Mouse (Mus musculus): ENCODE measurements at regions not wholly inside any gene's neighbourhood (a gene's known extent, or its start where the extent isn't known, plus 50 kb on each side); places are given as distances from the start of the nearest gene placed in this dataset.

GRCm38 (mm10) chr16:93182656-93183055 is 356.7 kb upstream of the Runx1 start:
- no peak for DNase-seq

- no peak for DNase-seq
These were observed 355.5 kb upstream of the Runx1 start for GRCm38 (mm10) chr16:93181497-93181896.

DNA sequence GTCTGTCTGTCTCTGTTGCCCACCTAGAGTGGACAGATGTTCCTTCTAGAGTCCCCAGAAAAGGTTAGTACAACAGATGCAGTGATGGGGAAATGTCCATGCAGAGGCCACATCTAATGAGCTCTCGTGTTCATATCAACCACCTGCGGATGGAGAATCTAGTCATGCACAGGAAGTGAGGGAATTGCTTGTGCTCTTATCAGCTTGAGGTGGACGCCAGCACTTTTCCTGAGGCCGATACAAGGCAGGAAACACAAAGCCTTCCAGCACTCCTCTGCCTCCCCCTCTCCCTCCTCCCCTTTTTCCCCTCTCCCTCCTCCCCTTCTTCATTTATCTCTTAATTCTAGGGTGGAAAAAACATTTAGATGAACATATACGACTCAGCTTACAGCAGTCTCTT is 354.3 kb upstream of the Runx1 start:
- DNase-seq: no peak

DNA sequence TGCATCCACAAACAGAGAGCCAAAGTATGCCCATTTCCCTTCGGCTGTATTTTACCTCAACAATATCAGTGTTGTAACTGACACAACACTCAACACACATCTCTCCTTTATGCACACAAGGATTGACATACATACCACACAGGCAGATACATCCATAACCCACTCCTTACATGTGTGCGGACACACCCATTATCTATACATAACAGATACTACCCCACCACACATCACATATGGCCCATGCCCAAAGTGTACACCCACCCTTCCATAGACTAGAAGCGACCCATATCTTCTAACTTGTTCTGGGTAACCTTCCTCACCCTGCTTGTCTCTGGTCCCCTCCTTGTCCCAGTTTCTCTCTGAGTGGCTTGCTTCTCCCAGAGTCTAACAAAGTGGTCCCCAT is 340.7 kb upstream of the Runx1 start:
- DNase-seq: no peak

DNA sequence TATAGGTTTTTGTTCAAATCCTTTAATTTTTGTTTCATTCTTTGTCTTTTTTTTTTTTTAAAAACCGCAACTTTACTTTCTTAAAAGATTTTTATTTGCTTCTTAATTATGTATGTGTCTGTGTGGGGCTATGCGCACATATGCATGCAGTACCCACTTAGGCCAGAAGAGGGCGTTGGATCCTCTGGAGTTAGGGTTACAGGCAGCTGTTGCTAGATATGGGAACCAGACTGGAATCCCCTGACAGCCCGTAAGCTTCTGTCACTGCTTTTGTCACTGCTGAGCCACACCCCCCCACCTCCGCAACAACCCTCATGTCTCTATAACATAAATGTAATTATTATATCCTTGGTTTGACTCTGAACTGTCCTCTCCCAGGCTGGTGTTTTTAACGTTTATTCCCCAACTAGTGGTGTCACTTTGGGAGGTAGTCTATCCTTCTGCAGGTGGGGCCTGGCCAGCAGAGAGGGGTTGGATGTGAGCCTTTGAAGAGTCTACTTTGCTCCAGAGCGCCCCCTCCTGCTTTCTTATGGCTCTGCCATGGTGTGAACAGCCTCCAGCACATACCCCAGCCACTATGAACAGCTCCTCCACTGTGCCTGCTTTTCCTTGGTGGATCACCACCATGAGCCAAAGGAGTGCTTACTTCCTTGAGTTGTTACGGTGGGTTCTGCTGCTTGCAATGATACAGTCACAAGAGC is 332.7 kb upstream of the Runx1 start:
- no peak for DNase-seq

- DNase-seq: no peak
These were observed 327.8 kb upstream of the Runx1 start for GRCm38 (mm10) chr16:93153545-93154329.

DNA sequence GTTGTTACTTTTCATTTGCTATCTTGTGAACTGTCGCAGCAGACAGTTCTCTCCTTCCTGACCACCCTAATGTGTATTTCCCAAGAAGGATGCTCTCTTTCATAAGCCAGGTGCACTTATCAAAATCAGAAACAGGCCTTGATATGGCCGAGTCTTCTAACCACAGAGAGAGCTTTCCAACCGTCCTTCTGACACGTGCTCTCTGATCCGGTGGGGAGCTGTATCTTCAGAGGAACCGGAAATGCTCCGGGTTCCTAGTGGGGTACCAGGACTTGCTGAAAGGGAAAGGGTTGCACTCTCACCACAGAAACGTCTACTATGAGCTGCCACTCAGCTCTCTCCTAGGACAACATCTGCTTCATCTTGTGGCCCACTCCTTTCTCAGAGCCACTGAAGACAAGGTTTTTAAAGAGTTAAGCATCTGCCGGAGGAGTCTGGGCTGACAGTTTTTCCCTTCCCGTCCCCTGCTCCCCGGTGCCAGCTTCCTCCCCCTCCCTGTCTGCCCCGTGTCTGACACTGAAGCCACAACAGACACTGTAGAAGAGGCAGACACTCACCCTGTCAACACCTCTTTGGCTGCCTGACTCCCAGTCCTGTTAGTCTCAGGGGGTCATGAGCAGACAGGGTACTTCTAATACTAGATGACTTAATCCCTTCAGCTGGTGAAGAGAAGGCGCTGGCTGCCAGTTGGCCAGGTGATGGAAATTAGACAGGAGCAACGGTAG is 327.0 kb upstream of the Runx1 start:
- DNase-seq: peak; percentile 36 to 59

GRCm38 (mm10) chr16:93152057-93152456 is 326.1 kb upstream of the Runx1 start:
- DNase-seq: no peak

DNA sequence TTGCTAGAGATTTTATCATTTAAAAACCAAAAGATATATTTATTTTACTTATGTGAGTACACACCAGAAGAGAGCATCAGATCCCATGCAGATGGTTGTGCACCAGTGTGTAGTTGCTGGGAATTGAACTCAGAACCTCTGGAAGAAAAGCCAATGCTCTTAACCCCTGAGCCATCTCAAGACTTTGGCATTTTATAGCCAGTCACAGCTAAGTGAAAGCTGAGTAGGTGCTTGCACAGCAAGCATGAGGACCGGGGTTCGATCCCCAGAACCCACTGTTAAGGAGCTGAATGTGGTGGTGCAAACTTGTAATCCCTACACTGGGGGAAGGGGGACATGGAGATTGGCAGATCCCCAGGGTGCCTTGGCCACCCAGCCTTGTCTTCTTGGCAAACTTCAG is 325.7 kb upstream of the Runx1 start:
- no peak for DNase-seq

DNA sequence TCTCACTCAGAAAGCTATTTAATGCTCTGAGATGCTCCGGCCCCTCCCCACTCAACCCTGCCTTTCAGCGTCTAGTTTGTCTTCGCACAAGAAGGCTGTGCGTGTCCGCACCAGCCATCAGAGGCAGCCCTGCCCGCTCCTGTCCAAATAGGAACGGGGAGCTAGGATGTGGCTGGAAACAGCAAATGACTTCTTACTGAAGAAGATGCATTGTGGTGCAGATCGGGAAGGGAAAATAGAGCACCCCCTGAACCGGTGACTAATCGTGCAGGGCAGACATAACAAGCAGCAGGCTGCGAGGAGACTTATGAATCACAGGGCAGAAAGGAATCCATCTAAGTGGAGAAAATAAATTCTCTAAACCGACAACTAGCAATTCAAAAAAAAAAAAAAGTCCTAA is 324.5 kb upstream of the Runx1 start:
- DNase-seq: peak in 1 of 2 experiments; percentile 33

DNA sequence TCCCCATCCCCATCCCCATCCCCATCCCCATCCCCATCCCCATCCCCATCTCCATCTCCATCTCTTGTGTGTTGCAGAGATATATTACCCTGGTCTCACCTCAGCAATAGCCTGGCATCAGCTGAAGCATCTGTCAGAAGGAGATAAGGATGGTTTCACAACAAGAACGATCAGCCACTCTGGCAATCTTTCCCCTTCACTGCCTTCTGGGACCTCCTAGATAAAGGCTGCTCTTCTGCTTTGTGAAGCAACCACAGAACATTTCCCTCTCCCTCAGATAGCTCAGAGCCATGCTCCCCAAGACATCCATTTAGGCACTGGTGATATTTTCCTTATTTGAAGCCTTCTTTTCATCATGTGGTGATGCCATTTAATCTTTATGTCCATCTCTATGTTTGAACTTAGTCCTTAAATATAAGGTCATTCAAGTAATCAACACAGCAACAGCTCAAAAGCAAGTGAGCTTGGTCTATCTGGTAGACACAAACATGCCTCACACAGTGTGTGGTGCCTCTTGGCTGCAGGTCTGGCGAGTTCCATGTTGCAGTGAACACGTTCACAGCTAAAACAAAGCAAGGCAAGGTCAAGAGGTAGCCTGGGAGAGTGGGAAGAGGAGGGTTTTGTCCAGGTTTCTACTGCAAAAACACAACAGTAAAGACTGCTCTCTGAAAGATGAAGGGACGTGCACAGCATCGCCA is 321.7 kb upstream of the Runx1 start:
- no peak for DNase-seq

DNA sequence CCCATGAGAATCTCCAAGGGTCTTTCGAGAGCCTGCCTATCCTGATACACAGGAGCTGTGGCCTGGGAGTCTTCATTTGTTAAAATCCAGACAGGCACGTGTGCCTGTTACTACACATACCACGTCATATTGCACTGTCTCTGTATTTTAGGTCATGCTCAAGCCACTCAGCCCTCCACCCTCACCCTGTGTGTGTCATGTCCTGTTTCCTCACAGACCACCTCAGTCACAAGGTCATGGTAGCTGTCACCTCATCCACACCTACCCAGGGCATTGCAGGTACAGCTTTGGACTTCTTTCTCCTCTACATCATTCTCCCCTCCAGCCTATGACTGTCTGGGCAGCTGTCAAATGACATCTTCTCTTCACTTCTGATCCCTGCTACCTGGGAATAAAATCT is 320.9 kb upstream of the Runx1 start:
- no peak for DNase-seq

DNA sequence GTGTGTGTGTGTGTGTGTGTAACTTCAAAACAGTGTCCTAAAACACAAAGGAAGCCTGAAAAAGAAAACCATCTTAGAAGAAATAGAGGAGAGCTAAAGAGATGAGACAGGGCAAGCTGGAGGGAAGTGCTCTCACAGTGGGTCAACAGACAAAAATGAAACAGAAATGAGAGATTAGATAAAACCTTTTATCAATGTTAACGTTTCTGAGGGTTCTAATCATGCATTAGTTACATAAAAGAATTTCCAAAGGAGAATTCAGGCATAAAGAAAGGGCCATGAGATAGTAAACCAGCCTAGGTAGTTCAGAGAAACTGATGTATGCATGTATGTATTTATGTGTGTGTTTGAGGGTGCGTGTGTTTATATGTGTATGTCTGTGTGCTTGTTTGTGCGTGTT is 319.7 kb upstream of the Runx1 start:
- DNase-seq: no peak

- no peak for DNase-seq
These were observed 318.1 kb upstream of the Runx1 start for GRCm38 (mm10) chr16:93144033-93144432.

DNA sequence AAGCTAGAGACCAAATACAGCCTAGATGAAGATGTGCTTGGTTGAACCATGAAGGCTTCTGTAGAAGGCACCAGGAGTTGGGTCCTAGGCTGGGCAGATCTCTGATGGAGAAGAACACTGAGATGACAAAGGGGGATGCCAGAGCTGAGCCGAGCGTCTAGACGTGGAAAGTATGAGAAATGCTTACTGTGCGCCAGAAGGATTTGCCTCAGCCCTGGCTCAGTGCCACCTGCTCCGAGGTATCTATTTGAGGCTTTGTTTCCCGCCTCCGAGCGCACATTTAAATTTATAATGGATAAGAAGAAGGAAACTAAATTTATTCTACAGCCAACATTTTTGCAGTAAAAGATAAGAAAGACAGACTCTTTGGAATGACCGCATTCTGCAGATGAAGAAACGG is 317.2 kb upstream of the Runx1 start:
- DNase-seq: peak in 1 of 2 experiments; percentile 40

GRCm38 (mm10) chr16:93141967-93142366 is 316.0 kb upstream of the Runx1 start:
- peak; percentile 28 to 56 for DNase-seq

- DNase-seq: no peak
These were observed 314.7 kb upstream of the Runx1 start for GRCm38 (mm10) chr16:93140535-93141110.

- DNase-seq: no peak
These were observed 311.3 kb upstream of the Runx1 start for GRCm38 (mm10) chr16:93137249-93137648.

DNA sequence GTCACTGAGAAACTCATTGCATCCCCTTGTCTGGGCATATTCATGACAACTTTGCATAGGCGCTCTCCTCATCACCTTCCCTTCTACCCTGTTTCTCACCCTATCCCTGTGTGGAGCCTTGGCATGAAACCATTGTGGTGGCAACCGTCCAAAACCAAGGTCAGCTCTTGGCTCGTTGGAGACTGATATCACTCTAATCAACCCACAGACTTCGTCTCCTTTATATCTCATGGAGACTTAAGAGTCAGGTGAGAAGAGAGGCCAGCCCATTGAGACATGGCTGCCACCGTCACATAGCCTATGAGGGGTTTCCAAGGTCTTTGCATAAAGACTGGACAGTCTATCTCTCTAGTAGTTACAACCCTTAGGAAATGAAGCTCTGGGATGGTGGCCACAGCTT is 305.5 kb upstream of the Runx1 start:
- no peak for DNase-seq

GRCm38 (mm10) chr16:93130622-93131021 is 304.7 kb upstream of the Runx1 start:
- DNase-seq: no peak

- DNase-seq: no peak
These were observed 297.8 kb upstream of the Runx1 start for GRCm38 (mm10) chr16:93123707-93124106.

- no peak for DNase-seq
These were observed 290.4 kb upstream of the Runx1 start for GRCm38 (mm10) chr16:93116111-93116969.

Data from lung, postnatal 4 days (tissue).